Mouse (Mus musculus): Measurements from ENCODE around the gene Thbd. TPM values are rescaled to one million over a fixed set of nuclear protein-coding genes. Genes with fewer than 3 reads are reported as not detected.

The Thbd gene
- polyA plus RNA-seq, 1 experiment from 2014 or later: 29.0 TPM

DNA sequence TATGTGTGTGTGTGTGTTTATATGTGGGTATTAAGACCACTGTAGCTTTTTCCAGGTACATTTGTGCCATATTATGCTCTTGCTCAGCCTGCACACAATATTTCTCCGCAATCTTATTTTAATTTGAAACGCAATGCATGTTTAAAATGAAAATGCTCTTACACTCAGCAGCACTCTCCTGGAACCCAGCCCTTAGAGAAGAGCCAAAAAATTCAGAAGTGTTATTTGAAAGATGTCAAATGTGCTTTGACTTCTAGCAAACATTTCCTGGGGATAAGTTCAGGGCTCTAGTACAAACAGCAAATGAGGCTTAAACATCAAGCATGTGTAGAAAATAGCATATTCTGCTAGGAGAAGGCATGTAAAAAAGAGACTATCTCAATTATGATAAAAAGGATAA, 11.8 kb upstream of the Thbd start:
- H3K4me3 ChIP-seq (replicated peaks): no peak overlapping the region
- H3K4me2 ChIP-seq: no peak overlapping the region
- no peak overlapping the region for H3K27ac ChIP-seq
- no peak for ATAC-seq (ENCODE audit: insufficient read depth, low FRiP score, low read depth)
- peaks cover 11% of the 10 kb centered on the region; the same call in 1 of the 2 replicates for H3K4me1 ChIP-seq
- no peaks in the 10 kb centered on the region for H3K27me3 ChIP-seq (replicated peaks)
- H3K9ac ChIP-seq: no peak overlapping the region
- H3K9me3 ChIP-seq: no peaks in the 10 kb centered on the region
- H3K36me3 ChIP-seq: no peaks in the 10 kb centered on the region
- WGBS: 44% methylated on average over 2 of the region's 2 CpGs

DNA sequence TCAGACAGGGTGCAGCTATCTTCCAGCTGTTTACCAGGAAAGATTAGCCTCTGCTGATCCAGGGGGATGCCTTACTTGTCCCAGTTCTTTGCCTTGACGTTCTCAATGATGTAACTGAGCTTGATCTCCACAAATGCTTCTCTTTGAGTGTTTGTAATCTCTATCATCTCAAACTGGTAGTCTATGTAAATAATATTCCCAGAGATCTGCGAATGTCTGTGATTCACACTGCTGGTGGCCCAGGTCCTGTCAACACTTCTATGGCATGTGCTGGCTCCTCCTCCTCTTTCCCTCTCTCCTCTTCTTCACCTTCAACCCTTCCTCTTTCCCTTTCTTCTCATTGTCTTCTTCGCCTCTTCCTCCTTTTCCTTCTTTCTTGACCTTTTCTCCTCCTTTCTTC, 11.2 kb upstream of the Thbd start:
- H3K27ac ChIP-seq: no peak overlapping the region
- no peaks in the 10 kb centered on the region for H3K9me3 ChIP-seq
- no peak overlapping the region for H3K4me3 ChIP-seq (replicated peaks)
- ATAC-seq (ENCODE audit: insufficient read depth, low FRiP score, low read depth): no peak
- no peak overlapping the region for H3K4me2 ChIP-seq
- WGBS: 57% methylated on average over 3 of the region's 3 CpGs
- H3K27me3 ChIP-seq (replicated peaks): no peaks in the 10 kb centered on the region
- H3K9ac ChIP-seq: no peak overlapping the region
- H3K4me1 ChIP-seq: peaks cover 11% of the 10 kb centered on the region; the same call in 1 of the 2 replicates
- no peaks in the 10 kb centered on the region for H3K36me3 ChIP-seq

DNA sequence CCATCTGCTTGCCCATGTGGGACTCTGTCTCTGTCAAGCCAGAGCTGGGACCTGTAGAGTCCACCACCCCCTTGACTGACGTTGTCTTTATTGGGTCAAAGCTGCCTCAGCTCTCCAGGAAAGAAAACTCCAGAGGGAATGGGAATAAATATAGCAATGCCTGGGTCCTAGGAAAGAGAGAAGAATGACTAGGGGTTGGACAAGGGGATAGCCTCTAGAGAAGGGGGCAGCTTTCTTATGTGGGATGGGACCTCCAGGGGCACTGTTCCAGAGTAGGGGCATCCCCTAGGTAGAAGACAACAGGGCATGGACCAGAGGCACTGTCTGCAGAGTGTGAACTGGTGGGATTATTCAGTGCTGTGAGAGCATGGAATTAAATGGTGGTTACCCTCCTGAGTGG, 1.8 kb upstream of the Thbd start:
- no peak overlapping the region for H3K4me3 ChIP-seq (replicated peaks)
- WGBS: 91% methylated on average over 1 of the region's 1 CpGs
- ATAC-seq (ENCODE audit: insufficient read depth, low FRiP score, low read depth): no peak

GRCm38 (mm10) chr2:148409141-148409540, 1.2 kb upstream of the Thbd start:
- Histone ChIP-seq H3K36me3 (no peaks in the 10 kb centered on the region), H3K27me3 (replicated peaks) (peaks cover 21% of the 10 kb centered on the region), H3K9ac (no peak overlapping the region), H3K4me2 (0 out of 2 replicates have a peak overlapping the region, but pooled peaks have one; percentile 81), H3K27ac (no peak overlapping the region), H3K4me3 (replicated peaks) (no peak overlapping the region), H3K4me1 (peaks cover 15% of the 10 kb centered on the region; the same call in 1 of the 2 replicates), H3K9me3 (no peaks in the 10 kb centered on the region)
- 22% methylated on average over 9 of the region's 9 CpGs for WGBS
- peak; percentile 63 for ATAC-seq (ENCODE audit: insufficient read depth, low FRiP score, low read depth)

More for the DNA sequence above, 1.8 kb upstream of the Thbd start:
- H3K27ac ChIP-seq: no peak overlapping the region
- H3K27me3 ChIP-seq (replicated peaks): peaks cover 21% of the 10 kb centered on the region
- no peak overlapping the region for H3K4me2 ChIP-seq
- no peaks in the 10 kb centered on the region for H3K9me3 ChIP-seq
- H3K4me1 ChIP-seq: peaks cover 15% of the 10 kb centered on the region; the same call in 1 of the 2 replicates
- no peaks in the 10 kb centered on the region for H3K36me3 ChIP-seq
- H3K9ac ChIP-seq: no peak overlapping the region

GRCm38 (mm10) chr2:148408761-148409120, 753 bp upstream of the Thbd start:
- peaks cover 21% of the 10 kb centered on the region for H3K27me3 ChIP-seq (replicated peaks)

DNA sequence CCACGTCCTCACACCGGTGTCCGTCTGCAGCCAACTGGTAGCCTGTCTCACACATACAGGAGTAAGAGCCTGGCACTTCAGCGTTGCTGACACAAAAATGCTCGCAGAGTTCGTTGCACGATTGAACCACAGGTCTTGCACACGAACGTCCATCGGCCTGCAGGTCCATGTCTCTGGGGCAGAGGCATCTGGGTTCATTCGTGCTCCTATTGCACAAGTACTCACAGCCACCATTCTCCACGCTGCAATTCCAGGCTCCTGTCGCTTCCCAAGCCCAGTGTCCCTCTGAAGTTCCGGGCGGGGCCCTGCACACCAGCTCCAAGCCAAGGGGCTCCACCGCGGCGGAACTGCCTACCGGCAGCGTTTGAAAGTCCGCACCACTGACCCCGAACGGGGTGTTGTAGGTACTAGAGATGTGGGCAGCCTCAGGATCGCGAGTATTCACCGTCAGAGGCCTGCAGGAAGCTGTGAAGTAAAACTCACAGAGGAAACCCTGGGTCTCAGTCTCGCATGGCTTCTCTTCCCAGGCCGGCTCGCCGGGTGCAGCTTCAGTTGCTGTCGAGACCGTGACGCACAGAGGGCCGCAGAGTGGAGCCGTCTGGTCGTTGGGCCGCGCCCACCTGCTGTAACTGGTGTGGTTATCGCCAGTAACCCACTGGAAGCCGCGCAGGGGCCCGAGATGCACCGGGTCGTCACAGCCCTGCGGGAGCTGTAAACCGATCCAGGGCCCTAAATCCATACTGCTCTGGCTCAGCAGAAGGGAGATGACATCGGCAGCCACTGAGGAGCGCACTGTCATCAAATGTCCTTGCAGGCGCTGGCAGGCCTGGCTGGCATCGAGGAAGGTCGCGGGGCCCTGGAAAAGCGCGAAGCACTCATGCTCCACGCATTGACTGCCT, 768 bp downstream of the Thbd start:
- H3K27ac ChIP-seq: peak overlapping the region; percentile 37
- 8% methylated on average over 55 of the region's 55 CpGs for WGBS
- no peaks in the 10 kb centered on the region for H3K9me3 ChIP-seq
- 0 out of 2 replicates have a peak, but pooled peaks have one; percentile 23 for ATAC-seq (ENCODE audit: insufficient read depth, low FRiP score, low read depth)
- peak overlapping the region; percentile 81 for H3K4me2 ChIP-seq
- peak overlapping the region; percentile 19; the same call in 1 of the 2 replicates for H3K9ac ChIP-seq
- peaks cover 21% of the 10 kb centered on the region for H3K27me3 ChIP-seq (replicated peaks)
- H3K4me3 ChIP-seq (replicated peaks): peak overlapping the region; percentile 47
- peaks cover 15% of the 10 kb centered on the region; the same call in 1 of the 2 replicates for H3K4me1 ChIP-seq
- no peaks in the 10 kb centered on the region for H3K36me3 ChIP-seq

More at GRCm38 (mm10) chr2:148408761-148409120, 753 bp upstream of the Thbd start:
- no peaks in the 10 kb centered on the region for H3K9me3 ChIP-seq
- H3K36me3 ChIP-seq: no peaks in the 10 kb centered on the region
- peak overlapping the region; percentile 37; the same call in 1 of the 2 replicates for H3K27ac ChIP-seq
- WGBS: 21% methylated on average over 6 of the region's 6 CpGs
- H3K4me2 ChIP-seq: peak overlapping the region; percentile 81
- H3K9ac ChIP-seq: no peak overlapping the region
- no peak for ATAC-seq (ENCODE audit: insufficient read depth, low FRiP score, low read depth)
- H3K4me3 ChIP-seq (replicated peaks): no peak overlapping the region
- peaks cover 15% of the 10 kb centered on the region; the same call in 1 of the 2 replicates for H3K4me1 ChIP-seq

DNA sequence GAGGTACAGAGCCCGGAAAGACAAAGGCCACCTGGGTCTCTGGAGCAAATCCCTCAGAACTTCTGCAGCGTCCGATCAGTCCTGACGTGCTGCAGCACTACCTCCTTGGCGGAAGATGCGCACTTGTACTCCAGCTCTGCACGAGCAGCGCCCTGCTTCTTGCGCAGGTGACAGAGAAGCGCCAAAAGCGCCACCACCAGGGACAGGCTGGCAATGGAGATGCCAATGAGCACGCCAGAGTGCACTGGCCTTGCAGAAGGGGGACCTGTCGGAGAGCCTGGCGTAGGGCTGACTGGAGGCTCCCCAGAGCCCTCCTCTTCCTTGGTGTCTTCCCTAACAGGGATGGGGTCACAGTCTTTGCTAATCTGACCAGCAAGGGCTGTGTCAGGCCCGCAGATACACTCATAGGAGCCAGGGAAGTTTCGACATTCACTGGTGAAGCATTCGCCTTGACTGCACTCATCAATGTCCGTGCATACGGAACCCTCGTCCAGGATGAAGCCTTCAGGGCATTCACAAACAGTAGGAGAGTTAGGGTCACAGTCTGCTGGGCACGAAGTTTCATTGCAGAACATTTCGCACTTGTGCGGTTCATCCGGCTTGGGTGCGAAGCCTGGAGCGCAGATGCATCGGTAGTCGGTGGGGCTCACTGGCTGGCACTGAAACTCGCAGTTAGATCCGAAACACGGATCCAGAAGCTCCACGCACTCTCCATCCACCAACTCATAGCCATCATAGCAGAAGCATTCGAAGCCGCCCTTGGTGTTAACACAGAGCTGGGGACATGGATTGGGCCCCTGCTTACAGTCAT, 1.6 kb downstream of the Thbd start:
- 24% methylated on average over 34 of the region's 34 CpGs for WGBS
- no peaks in the 10 kb centered on the region for H3K36me3 ChIP-seq
- H3K9ac ChIP-seq: no peak overlapping the region
- no peak for ATAC-seq (ENCODE audit: insufficient read depth, low FRiP score, low read depth)
- H3K4me1 ChIP-seq: peaks cover 15% of the 10 kb centered on the region; the same call in 1 of the 2 replicates
- peak overlapping the region; percentile 81 for H3K4me2 ChIP-seq
- no peak overlapping the region for H3K27ac ChIP-seq
- H3K9me3 ChIP-seq: no peaks in the 10 kb centered on the region
- H3K4me3 ChIP-seq (replicated peaks): peak overlapping the region; percentile 47
- H3K27me3 ChIP-seq (replicated peaks): peaks cover 21% of the 10 kb centered on the region

- peaks cover 15% of the 10 kb centered on the region; the same call in 1 of the 2 replicates for H3K4me1 ChIP-seq
- 67% methylated on average over 5 of the region's 5 CpGs for WGBS
Measured at GRCm38 (mm10) chr2:148404906-148405305, 3.1 kb downstream of the Thbd start.

GRCm38 (mm10) chr2:148402227-148402626, 5.8 kb downstream of the Thbd start:
- no peaks in the 10 kb centered on the region for H3K36me3 ChIP-seq
- no peak overlapping the region for H3K9ac ChIP-seq
- ATAC-seq (ENCODE audit: insufficient read depth, low FRiP score, low read depth): no peak
- no peaks in the 10 kb centered on the region for H3K9me3 ChIP-seq
- no peak overlapping the region for H3K27ac ChIP-seq
- no peak overlapping the region for H3K4me3 ChIP-seq (replicated peaks)
- H3K4me2 ChIP-seq: no peak overlapping the region
- 56% methylated on average over 1 of the region's 1 CpGs for WGBS
- peaks cover 16% of the 10 kb centered on the region for H3K4me1 ChIP-seq
- H3K27me3 ChIP-seq (replicated peaks): peaks cover 13% of the 10 kb centered on the region

More at GRCm38 (mm10) chr2:148404906-148405305, 3.1 kb downstream of the Thbd start:
- Histone ChIP-seq H3K9ac (no peak overlapping the region), H3K27ac (no peak overlapping the region), H3K36me3 (no peaks in the 10 kb centered on the region), H3K9me3 (no peaks in the 10 kb centered on the region), H3K4me2 (peak overlapping the region; percentile 29), H3K4me3 (replicated peaks) (peak overlapping the region; percentile 18; the same call in 1 of the 2 replicates), H3K27me3 (replicated peaks) (peaks cover 21% of the 10 kb centered on the region)
- no peak for ATAC-seq (ENCODE audit: insufficient read depth, low FRiP score, low read depth)

DNA sequence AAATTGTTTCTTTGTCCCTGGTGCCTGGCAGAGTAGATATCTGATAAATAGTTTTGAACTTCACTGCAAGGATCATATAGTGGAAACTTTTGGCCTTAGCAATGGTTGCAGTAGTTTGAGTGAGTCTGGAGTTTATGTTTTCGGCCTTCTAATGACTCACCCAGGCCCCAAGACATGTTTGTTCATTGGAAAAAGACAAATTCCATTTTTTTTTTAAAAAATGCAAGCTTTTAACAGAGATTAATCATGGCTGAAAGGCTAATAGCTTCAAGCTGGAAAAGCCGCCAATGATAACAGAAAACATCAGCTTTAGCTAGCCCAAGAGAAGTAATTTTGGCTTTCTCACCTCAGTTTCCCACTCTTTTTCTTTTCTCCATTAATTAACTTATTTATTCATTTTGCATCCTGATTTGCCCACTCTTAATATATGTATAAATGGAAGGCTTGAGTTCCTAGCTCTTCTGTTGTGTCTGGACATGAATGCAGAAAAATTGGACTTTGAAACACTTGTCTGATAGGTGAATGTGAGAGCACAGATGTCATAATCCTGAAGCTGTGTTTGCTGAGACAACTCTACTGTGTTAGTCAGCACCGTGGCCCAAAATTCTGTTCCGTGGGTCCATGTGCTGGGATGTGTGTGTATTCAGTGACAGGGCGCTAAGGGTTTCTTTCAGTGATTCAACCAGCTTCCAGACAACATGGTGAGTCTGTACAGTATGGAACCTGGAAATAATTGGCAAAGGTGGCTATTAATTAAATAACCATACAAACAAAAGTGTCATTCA, 8.9 kb downstream of the Thbd start:
- no peak overlapping the region for H3K4me3 ChIP-seq (replicated peaks)
- H3K36me3 ChIP-seq: no peaks in the 10 kb centered on the region
- 77% methylated on average over 5 of the region's 5 CpGs for WGBS
- no peak overlapping the region for H3K4me2 ChIP-seq
- no peak overlapping the region for H3K27ac ChIP-seq
- H3K9ac ChIP-seq: no peak overlapping the region
- no peaks in the 10 kb centered on the region for H3K9me3 ChIP-seq
- peaks cover 17% of the 10 kb centered on the region for H3K27me3 ChIP-seq (replicated peaks)
- H3K4me1 ChIP-seq: peaks cover 20% of the 10 kb centered on the region
- no peak for ATAC-seq (ENCODE audit: insufficient read depth, low FRiP score, low read depth)

DNA sequence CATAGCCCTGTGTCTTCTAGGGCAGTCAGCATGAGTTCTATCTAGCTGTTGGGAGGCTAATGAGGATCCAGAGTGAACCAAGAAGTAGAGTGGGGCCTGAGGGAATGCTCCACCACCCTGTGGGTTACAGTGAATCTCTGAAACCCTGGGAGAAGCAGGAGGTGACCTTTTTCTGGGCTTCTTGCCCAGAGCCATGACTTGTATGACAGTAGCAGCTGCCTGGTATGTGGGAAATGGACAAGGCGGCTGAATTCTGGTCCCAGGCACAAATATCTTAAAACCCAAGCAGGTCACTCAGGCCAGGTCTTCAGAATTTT, 10.2 kb downstream of the Thbd start:
- no peak overlapping the region for H3K9ac ChIP-seq
- no peak for ATAC-seq (ENCODE audit: insufficient read depth, low FRiP score, low read depth)
- 42% methylated on average over 1 of the region's 1 CpGs for WGBS
- H3K27ac ChIP-seq: no peak overlapping the region
- peaks cover 21% of the 10 kb centered on the region for H3K27me3 ChIP-seq (replicated peaks)
- H3K36me3 ChIP-seq: no peaks in the 10 kb centered on the region
- H3K4me1 ChIP-seq: peaks cover 20% of the 10 kb centered on the region
- no peaks in the 10 kb centered on the region for H3K9me3 ChIP-seq
- peak overlapping the region; percentile 16; the same call in 1 of the 2 replicates for H3K4me2 ChIP-seq
- no peak overlapping the region for H3K4me3 ChIP-seq (replicated peaks)
